Mouse (Mus musculus): ENCODE results near the gene Zfp36l1.

GRCm38 (mm10) chr12:80129531-80129930, 16.7 kb upstream of the Zfp36l1 start:
- TF ChIP-seq CTCF (IDR thresholded peaks at IDR 0.05; ENCODE audit: extremely low read depth, insufficient read depth, low read length) (peak; percentile 19; the same call in 1 of the 2 replicates), POLR2A (IDR thresholded peaks at IDR 0.05; ENCODE audit: extremely low read depth, insufficient read depth, low read length) (no peak)

All from cortical plate, adult 2 months (tissue).